Mouse (Mus musculus): Measurements from ENCODE around the gene Unc119. TPM values are rescaled to one million over a fixed set of nuclear protein-coding genes. Genes with fewer than 3 reads are reported as not detected.

The Unc119 gene
- polyA plus RNA-seq, 1 experiment from 2014 or later: 29.5 TPM

- no peaks in the 10 kb centered on the region for H3K27me3 ChIP-seq (replicated peaks; ENCODE audit: control insufficient read depth, insufficient read depth, low read length)
- H3K9ac ChIP-seq (ENCODE audit: low read depth, low read length): no peak overlapping the region
- ATAC-seq: no peak
- no peak overlapping the region for H3K4me2 ChIP-seq (ENCODE audit: low read depth, low read length)
- H3K4me1 ChIP-seq (ENCODE audit: control insufficient read depth, insufficient read depth, low read length): peaks cover 4% of the 10 kb centered on the region
- WGBS: 88% methylated on average over 5 of the region's 5 CpGs
- no peak overlapping the region for H3K27ac ChIP-seq (ENCODE audit: low read length)
- no peaks in the 10 kb centered on the region; the same call in 1 of the 2 replicates for H3K36me3 ChIP-seq (ENCODE audit: control insufficient read depth, insufficient read depth, low read length)
- no peak overlapping the region for H3K4me3 ChIP-seq (ENCODE audit: low read length)
- H3K9me3 ChIP-seq (ENCODE audit: control insufficient read depth, low read length): no peaks in the 10 kb centered on the region
Measured at GRCm38 (mm10) chr11:78333992-78334391, 9.3 kb upstream of the Unc119 start.

GRCm38 (mm10) chr11:78337040-78337439 lies 6.2 kb upstream of the Unc119 start:
- Histone ChIP-seq H3K27ac (ENCODE audit: low read length) (no peak overlapping the region), H3K9ac (ENCODE audit: low read depth, low read length) (no peak overlapping the region), H3K4me1 (ENCODE audit: control insufficient read depth, insufficient read depth, low read length) (no peaks in the 10 kb centered on the region), H3K27me3 (replicated peaks; ENCODE audit: control insufficient read depth, insufficient read depth, low read length) (no peaks in the 10 kb centered on the region), H3K36me3 (ENCODE audit: control insufficient read depth, insufficient read depth, low read length) (peaks cover 2% of the 10 kb centered on the region; the same call in 1 of the 2 replicates), H3K4me3 (ENCODE audit: low read length) (no peak overlapping the region), H3K4me2 (ENCODE audit: low read depth, low read length) (no peak overlapping the region), H3K9me3 (ENCODE audit: control insufficient read depth, low read length) (no peaks in the 10 kb centered on the region)
- no peak for ATAC-seq
- 87% methylated on average over 8 of the region's 8 CpGs for WGBS

DNA sequence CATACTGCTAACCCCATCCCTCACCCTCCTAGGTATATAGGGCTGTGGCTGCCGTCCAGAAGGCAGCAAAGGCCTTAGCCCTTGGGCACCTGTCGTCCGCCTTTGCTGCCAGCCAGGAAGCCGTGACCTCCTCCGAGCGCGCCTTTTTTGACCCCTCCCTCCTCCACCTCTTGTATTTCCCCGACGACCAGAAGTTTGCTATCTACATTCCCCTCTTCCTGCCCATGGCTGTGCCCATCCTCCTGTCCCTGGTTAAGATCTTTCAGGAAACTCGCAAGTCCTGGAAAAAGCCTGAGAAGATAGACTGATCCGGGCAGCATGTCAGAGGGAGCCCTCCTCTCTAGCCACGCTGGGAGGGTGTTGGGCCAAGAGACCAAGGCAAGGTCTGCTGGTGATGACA lies 1.6 kb upstream of the Unc119 start:
- ATAC-seq: no peak
- no peak overlapping the region for H3K9ac ChIP-seq (ENCODE audit: low read depth, low read length)
- WGBS: 81% methylated on average over 12 of the region's 12 CpGs
- no peak overlapping the region for H3K4me2 ChIP-seq (ENCODE audit: low read depth, low read length)
- H3K36me3 ChIP-seq (ENCODE audit: control insufficient read depth, insufficient read depth, low read length): 0 out of 2 replicates have a peak, but pooled peaks cover 2% of the 10 kb centered on the region
- H3K4me1 ChIP-seq (ENCODE audit: control insufficient read depth, insufficient read depth, low read length): peaks cover 31% of the 10 kb centered on the region
- H3K27me3 ChIP-seq (replicated peaks; ENCODE audit: control insufficient read depth, insufficient read depth, low read length): no peaks in the 10 kb centered on the region
- no peaks in the 10 kb centered on the region for H3K9me3 ChIP-seq (ENCODE audit: control insufficient read depth, low read length)
- no peak overlapping the region for H3K4me3 ChIP-seq (ENCODE audit: low read length)
- no peak overlapping the region for H3K27ac ChIP-seq (ENCODE audit: low read length)

DNA sequence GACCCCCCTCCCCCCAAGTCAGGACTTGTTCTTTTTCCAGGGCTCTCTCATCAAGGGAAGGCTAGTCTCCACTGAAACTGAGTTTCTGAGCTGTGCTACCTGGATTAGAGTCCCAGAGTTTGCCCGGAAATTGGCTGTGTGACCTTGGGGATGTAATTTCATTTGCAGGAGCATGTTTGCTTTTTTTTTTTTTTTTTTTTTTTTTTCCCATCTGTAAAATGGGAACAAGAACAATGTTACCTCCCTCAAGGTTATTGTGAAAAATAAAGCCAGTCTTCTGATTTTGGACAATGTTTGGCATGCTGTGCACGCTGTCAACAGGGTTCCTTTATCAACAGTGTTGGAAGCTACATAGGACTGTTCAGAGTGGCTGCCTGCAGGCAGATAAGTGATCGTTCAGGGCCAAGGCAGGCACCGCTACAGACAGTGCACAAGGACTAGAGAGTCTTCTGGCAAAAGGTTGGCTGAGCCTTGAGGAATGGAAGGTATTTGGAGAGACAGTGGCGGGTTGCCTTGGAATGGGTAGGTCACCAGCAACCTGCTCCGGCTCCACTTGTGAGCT lies 1.1 kb downstream of the Unc119 start:
- Histone ChIP-seq H3K4me2 (ENCODE audit: low read depth, low read length) (peak overlapping the region; percentile 95), H3K9me3 (ENCODE audit: control insufficient read depth, low read length) (no peaks in the 10 kb centered on the region), H3K36me3 (ENCODE audit: control insufficient read depth, insufficient read depth, low read length) (0 out of 2 replicates have a peak, but pooled peaks cover 4% of the 10 kb centered on the region), H3K27ac (ENCODE audit: low read length) (peak overlapping the region; percentile 77; the same call in 1 of the 2 replicates), H3K4me3 (ENCODE audit: low read length) (peak overlapping the region; percentile 84), H3K27me3 (replicated peaks; ENCODE audit: control insufficient read depth, insufficient read depth, low read length) (no peaks in the 10 kb centered on the region), H3K4me1 (ENCODE audit: control insufficient read depth, insufficient read depth, low read length) (peaks cover 41% of the 10 kb centered on the region), H3K9ac (ENCODE audit: low read depth, low read length) (peak overlapping the region; percentile 92)
- ATAC-seq: no peak
- 67% methylated on average over 6 of the region's 6 CpGs for WGBS

DNA sequence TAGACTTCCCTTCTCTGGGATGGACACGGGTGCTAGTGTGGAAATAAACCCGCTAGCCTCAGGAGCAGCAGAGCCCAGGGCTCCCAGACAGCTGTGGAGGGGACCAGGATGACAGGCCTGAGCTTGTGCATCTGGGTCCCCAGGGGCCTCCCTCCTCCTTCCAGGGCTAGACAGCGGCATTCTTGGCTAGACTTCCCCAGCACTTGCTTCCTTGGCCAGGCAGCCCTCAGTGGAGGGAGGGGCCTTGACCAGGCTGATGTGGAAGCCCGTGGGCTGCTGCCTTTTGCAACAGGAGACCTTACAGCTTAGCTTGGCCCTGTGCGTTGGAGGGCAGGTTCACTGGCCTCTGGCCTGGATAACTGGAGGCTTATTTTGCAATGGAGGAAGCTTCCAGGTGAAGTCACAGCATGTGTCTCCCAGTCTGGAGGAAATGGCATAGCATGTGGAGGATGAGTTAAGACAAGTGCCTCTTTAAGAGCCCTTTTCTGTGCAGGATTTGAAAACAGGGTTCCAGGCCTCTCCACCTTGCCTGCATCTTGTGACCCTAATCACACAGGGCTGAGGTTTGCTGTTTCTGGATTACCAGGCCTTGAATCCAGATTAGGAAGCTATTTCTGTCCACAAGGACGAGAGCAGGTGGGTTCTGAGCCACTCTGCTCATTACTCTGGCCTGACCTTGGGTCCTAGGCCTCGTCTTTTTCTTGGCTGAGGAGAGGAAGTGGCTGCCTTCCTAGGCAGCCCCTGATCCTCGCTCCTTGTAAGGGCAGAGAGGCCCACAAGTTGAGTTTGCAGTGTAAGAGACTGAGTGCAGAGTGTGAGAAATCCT lies 1.8 kb downstream of the Unc119 start:
- peak; percentile 8; the same call in 1 of the 2 replicates for ATAC-seq
- H3K36me3 ChIP-seq (ENCODE audit: control insufficient read depth, insufficient read depth, low read length): 0 out of 2 replicates have a peak, but pooled peaks cover 3% of the 10 kb centered on the region
- 0 out of 2 replicates have a peak overlapping the region, but pooled peaks have one; percentile 95 for H3K4me2 ChIP-seq (ENCODE audit: low read depth, low read length)
- peak overlapping the region; percentile 4; the same call in 1 of the 2 replicates for H3K4me3 ChIP-seq (ENCODE audit: low read length)
- peak overlapping the region; percentile 59 for H3K27ac ChIP-seq (ENCODE audit: low read length)
- peaks cover 47% of the 10 kb centered on the region for H3K4me1 ChIP-seq (ENCODE audit: control insufficient read depth, insufficient read depth, low read length)
- H3K9me3 ChIP-seq (ENCODE audit: control insufficient read depth, low read length): no peaks in the 10 kb centered on the region
- WGBS: 50% methylated on average over 8 of the region's 8 CpGs
- H3K27me3 ChIP-seq (replicated peaks; ENCODE audit: control insufficient read depth, insufficient read depth, low read length): no peaks in the 10 kb centered on the region
- H3K9ac ChIP-seq (ENCODE audit: low read depth, low read length): 0 out of 2 replicates have a peak overlapping the region, but pooled peaks have one; percentile 27

GRCm38 (mm10) chr11:78345801-78346200 lies 2.5 kb downstream of the Unc119 start:
- ATAC-seq: no peak
- 0 out of 2 replicates have a peak overlapping the region, but pooled peaks have one; percentile 27 for H3K9ac ChIP-seq (ENCODE audit: low read depth, low read length)

DNA sequence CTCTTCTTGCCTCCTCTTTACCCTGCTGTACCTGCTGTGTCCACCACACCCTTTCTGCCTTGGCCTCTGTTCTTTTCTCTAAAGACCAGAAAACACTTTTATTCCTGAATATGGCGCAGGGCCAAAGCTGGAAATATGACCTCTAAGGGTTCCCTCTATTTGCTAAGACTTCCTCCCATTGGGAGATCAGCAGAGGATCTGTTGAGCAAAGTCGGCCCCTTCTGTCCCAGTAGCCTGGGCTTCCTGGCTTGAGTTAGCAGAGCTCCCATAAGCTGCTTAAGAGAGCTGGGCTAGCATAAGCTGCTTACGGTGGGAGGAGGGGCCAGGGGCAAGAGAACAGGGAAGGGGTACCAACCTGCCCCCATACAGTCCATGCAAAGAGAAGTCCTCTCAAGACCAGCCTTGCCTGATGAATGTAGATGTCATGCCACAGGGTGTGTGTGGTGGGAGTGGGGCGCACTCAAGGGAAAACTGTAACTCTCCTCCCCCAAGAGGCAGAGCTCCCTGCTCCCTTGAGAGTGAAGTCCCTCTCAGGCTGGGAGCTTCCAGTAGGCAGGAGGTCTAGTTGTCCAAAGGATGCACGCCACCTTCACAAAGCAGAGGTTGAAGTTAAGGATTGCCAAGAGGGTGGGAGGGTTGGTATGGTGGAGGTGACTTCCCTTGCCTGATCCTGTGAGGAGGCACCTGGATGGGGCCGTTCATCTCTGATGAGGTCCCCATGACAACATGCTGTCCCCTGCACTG lies 3.2 kb downstream of the Unc119 start:
- H3K9ac ChIP-seq (ENCODE audit: low read depth, low read length): no peak overlapping the region
- no peaks in the 10 kb centered on the region for H3K27me3 ChIP-seq (replicated peaks; ENCODE audit: control insufficient read depth, insufficient read depth, low read length)
- no peak overlapping the region for H3K27ac ChIP-seq (ENCODE audit: low read length)
- no peak overlapping the region for H3K4me3 ChIP-seq (ENCODE audit: low read length)
- peaks cover 49% of the 10 kb centered on the region for H3K4me1 ChIP-seq (ENCODE audit: control insufficient read depth, insufficient read depth, low read length)
- ATAC-seq: no peak
- 0 out of 2 replicates have a peak, but pooled peaks cover 2% of the 10 kb centered on the region for H3K36me3 ChIP-seq (ENCODE audit: control insufficient read depth, insufficient read depth, low read length)
- no peaks in the 10 kb centered on the region for H3K9me3 ChIP-seq (ENCODE audit: control insufficient read depth, low read length)
- WGBS: 78% methylated on average over 6 of the region's 6 CpGs
- H3K4me2 ChIP-seq (ENCODE audit: low read depth, low read length): no peak overlapping the region

More at GRCm38 (mm10) chr11:78345801-78346200, 2.5 kb downstream of the Unc119 start:
- H3K27me3 ChIP-seq (replicated peaks; ENCODE audit: control insufficient read depth, insufficient read depth, low read length): no peaks in the 10 kb centered on the region
- peaks cover 49% of the 10 kb centered on the region for H3K4me1 ChIP-seq (ENCODE audit: control insufficient read depth, insufficient read depth, low read length)
- WGBS: 78% methylated on average over 7 of the region's 7 CpGs
- H3K4me3 ChIP-seq (ENCODE audit: low read length): no peak overlapping the region
- no peak overlapping the region for H3K4me2 ChIP-seq (ENCODE audit: low read depth, low read length)
- no peaks in the 10 kb centered on the region for H3K9me3 ChIP-seq (ENCODE audit: control insufficient read depth, low read length)
- no peak overlapping the region for H3K27ac ChIP-seq (ENCODE audit: low read length)
- 0 out of 2 replicates have a peak, but pooled peaks cover 2% of the 10 kb centered on the region for H3K36me3 ChIP-seq (ENCODE audit: control insufficient read depth, insufficient read depth, low read length)

DNA sequence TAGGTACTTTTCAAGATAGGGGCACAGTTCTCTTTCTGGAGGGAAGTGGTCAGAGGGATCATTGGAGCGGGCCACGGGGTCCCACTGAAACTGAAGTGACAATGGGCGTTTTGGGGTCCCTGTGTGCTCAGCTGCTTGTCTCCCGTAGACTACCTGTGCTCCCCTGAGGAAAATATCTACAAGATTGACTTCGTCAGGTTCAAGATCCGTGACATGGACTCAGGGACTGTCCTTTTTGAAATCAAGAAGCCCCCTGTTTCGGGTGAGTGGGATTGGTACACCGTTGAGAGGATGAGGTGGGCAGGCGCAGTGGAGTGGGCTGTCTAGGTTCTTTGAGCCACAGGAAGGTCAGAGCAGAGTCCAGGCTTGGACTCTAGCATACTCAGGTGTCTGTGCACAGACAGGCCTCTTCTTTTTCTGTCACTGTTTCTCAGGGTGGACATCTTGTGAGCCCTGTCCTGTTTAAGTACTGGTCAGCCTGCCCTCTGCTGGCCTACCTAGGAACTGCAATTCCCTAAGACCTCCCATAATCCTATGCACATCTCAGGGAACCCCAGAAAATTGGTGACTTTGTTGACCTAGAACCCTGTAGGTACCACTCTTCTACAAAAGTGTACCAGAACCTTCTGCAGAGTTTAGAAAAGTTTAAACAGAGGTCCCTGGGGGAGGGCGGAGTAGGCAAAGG lies 3.9 kb downstream of the Unc119 start:
- Histone ChIP-seq H3K4me3 (ENCODE audit: low read length) (no peak overlapping the region), H3K4me2 (ENCODE audit: low read depth, low read length) (no peak overlapping the region), H3K9ac (ENCODE audit: low read depth, low read length) (no peak overlapping the region), H3K27me3 (replicated peaks; ENCODE audit: control insufficient read depth, insufficient read depth, low read length) (no peaks in the 10 kb centered on the region), H3K9me3 (ENCODE audit: control insufficient read depth, low read length) (no peaks in the 10 kb centered on the region), H3K27ac (ENCODE audit: low read length) (no peak overlapping the region), H3K36me3 (ENCODE audit: control insufficient read depth, insufficient read depth, low read length) (0 out of 2 replicates have a peak, but pooled peaks cover 2% of the 10 kb centered on the region), H3K4me1 (ENCODE audit: control insufficient read depth, insufficient read depth, low read length) (peaks cover 49% of the 10 kb centered on the region)
- no peak for ATAC-seq
- WGBS: 91% methylated on average over 10 of the region's 10 CpGs

Data from intestine, embryonic 16.5 days (tissue).